Mouse (Mus musculus) embryonic facial prominence, embryonic 13.5 days (tissue): Measurements from ENCODE around the gene Gm13090. TPM values are rescaled to one million over a fixed set of nuclear protein-coding genes. Genes with fewer than 3 reads are reported as not detected.
A peak's percentile ranks its signal among the peaks of the same experiment; 100 is the strongest.

Source experiments
- ATAC-seq: fragments of 200-750 bp; cut with Nextera tagmentation; 2 replicates; pipeline ENCODE4 v1.8.0; 2017; ENCODE audit warnings: low read depth; ENCODE audit not compliant: insufficient number of reproducible peaks, insufficient read depth, low FRiP score, low TSS enrichment
- H3K27ac ChIP-seq: fragments of 300-500 bp; sonication (generic); 2 replicates; pipeline ENCODE4 v1.5.1; 2015; ENCODE audit warnings: moderate library complexity, mild to moderate bottlenecking, inconsistent platforms
- H3K27me3 ChIP-seq: fragments of 300-500 bp; sonication (generic); 2 replicates; pipeline ENCODE4 v1.6.1; 2015; ENCODE audit warnings: mild to moderate bottlenecking, inconsistent platforms
- H3K36me3 ChIP-seq: fragments of 300-500 bp; sonication (generic); 2 replicates; pipeline ENCODE4 v1.6.1; 2015; ENCODE audit warnings: mild to moderate bottlenecking, inconsistent platforms
- H3K4me1 ChIP-seq: fragments of 300-500 bp; sonication (generic); 2 replicates; pipeline ENCODE4 v1.6.1; 2015; ENCODE audit warnings: inconsistent platforms
- H3K4me2 ChIP-seq: fragments of 300-500 bp; sonication (generic); 2 replicates; pipeline ENCODE4 v1.6.1; 2015; ENCODE audit warnings: moderate library complexity, mild to moderate bottlenecking, inconsistent platforms
- H3K4me3 ChIP-seq: fragments of 300-500 bp; sonication (generic); 2 replicates; pipeline ENCODE4 v1.5.1; 2015; ENCODE audit warnings: mild to moderate bottlenecking, inconsistent platforms
- H3K9ac ChIP-seq: fragments of 300-500 bp; sonication (generic); 2 replicates; pipeline ENCODE4 v1.6.1; 2015; ENCODE audit warnings: mild to moderate bottlenecking, inconsistent platforms
- H3K9me3 ChIP-seq: fragments of 300-500 bp; sonication (generic); 2 replicates; pipeline ENCODE4 v1.6.1; 2016; ENCODE audit warnings: inconsistent platforms
- WGBS: fragments of 180-500 bp; shearing (Covaris S2); methylation state at CpG from one replicate; pipeline ENCODE4 v1.1.7; 2015; ENCODE audit warnings: mixed read lengths; 5-methylcytosine and 5-hydroxymethylcytosine counted together
- polyA plus RNA-seq: library from polyadenylated mRNA; unstranded; fragments of >200 nt; fragmentation: Nextera tagmentation; extraction: Ambion mirVana; gene quantifications from 2 replicates; pipeline ENCODE4 v1.2.1, GENCODE M21; 2015

The Gm13090 gene
- polyA plus RNA-seq, 1 experiment from 2014 or later: not detected

DNA sequence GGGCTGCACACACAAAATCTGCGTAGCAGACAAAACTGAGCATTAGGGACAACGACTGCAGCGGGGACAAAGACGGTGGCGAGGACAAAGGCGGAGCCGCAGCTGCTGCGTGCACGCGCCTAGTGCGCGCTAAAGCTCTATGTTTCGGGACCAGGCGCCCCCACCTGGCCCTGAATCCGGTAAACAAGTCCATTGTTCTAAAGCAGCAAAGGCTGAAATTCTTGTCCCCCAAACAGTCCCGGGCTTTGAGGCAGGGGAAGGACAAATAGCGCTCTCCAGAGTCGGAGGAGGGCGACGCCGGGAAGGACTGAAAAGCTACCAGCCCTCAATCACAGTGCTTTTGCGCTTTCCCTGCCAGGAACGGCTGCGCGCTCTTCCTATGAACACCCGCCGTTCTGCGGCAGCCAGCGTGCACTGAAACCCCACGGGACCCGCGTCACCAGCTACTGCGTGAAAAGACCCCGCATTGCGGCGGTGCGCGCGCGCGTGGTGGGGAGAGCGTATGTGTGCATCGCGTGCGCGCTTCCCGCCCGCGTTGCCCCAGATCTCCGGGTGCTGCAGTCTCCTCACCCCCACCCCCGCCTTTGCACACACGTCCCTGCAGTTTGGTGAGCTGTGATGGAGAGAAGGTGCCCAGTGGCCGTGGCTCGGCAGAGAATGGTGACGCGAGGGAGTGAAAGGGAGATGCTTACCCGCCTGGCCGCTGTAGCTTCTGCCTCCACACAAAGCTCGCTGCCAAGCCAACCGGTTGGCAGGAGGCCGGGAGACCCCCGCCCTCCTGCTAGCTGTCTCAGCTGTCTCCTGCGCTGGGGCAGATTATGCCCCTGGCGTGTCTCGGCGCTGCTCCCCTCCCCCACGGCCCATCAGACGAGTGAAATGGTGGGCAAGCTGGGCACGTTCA, 39.5 kb downstream of the Gm13090 start:
- H3K4me3 ChIP-seq: peak overlapping the region; percentile 63
- peak overlapping the region; percentile 83 for H3K4me2 ChIP-seq
- H3K27me3 ChIP-seq: no peaks in the 10 kb centered on the region
- peak overlapping the region; percentile 97 for H3K27ac ChIP-seq
- under 1% methylated on average over 69 of the region's 69 CpGs for WGBS
- peak overlapping the region; percentile 92 for H3K9ac ChIP-seq
- H3K36me3 ChIP-seq: peaks cover 11% of the 10 kb centered on the region
- peak; percentile 41 for ATAC-seq
- peaks cover 44% of the 10 kb centered on the region for H3K4me1 ChIP-seq
- H3K9me3 ChIP-seq: no peaks in the 10 kb centered on the region

DNA sequence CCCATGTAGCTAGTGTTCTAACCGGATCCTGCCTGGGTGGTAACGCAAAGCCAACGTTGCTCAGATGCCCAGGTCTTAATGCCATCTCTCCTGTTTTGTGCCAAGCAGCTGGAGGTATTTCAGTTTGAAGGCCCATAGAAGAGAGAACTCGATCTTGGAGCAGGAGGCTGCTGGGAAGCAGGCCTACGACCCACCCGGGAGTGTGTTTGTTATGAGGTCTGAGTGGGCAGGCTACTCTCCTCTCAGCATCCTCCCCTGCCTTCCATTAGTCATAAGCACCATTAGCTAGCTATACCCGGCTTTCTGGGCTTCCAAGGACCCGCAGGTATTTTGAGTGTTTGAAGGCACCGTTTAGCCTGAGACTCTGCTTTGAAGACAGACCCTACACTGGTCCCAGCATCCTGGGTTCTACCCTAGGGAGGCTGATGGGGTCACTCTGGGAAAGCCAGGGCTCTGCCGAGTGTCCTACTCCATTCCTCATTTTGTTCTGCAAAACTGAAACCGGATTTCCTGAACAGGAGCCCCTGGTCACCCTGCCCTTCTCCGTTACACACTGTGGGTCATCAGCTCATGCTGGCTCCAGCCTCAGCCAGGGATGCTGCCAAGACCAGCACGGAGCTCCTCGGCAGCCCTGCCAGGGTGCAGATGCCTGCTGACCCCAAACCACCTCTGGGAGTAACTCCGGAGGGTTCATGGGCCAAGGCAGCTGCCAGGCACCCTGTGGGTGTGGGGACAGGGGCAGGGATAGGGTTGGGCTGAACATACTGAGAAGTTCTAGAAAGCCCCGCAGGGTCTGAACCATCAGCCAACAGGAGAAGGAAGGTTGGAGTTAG, 40.6 kb downstream of the Gm13090 start:
- Histone ChIP-seq H3K4me1 (peaks cover 44% of the 10 kb centered on the region), H3K36me3 (peaks cover 8% of the 10 kb centered on the region), H3K9ac (peak overlapping the region; percentile 92), H3K9me3 (no peaks in the 10 kb centered on the region), H3K27ac (peak overlapping the region; percentile 97), H3K27me3 (no peaks in the 10 kb centered on the region), H3K4me3 (peak overlapping the region; percentile 63), H3K4me2 (peak overlapping the region; percentile 83)
- no peak for ATAC-seq
- 62% methylated on average over 16 of the region's 16 CpGs for WGBS

DNA sequence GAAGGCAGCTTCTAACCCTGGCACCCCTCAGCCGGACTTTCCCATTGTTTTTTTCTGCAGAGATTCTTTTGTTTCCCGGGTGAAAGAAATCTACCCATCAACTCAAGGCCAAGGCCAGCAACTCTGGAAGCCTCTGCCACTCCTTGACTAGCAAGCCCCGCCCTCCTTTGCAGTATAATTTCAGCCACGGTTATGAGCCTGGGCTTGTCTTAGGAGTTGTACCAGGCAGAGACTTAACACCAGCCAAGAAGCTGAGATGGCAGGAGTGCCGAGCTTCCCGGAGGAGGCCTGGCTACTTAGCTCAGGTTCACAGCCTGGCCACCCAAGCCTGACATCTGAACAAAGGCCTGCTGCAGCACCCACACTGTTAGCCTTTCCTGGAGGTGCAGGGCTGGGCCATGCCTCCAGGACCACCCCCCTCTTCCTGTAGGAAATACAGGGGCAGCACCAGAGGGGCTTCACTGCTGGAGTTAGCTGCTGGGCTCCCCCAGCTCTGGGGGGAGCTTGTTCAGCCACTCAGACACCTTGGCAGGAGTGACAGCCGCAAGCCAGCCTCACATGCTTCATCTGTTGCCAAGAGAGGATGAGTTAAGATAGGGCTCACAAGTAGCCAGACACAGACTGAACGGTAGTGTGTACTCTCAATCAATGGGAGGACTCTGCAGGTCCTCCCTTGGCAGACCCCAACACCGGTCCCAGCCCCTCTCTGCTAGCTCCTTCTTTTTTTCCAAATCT, 41.6 kb downstream of the Gm13090 start:
- Histone ChIP-seq H3K27me3 (no peaks in the 10 kb centered on the region), H3K9ac (no peak overlapping the region), H3K36me3 (no peaks in the 10 kb centered on the region), H3K4me2 (no peak overlapping the region), H3K27ac (0 out of 2 replicates have a peak overlapping the region, but pooled peaks have one; percentile 2), H3K4me3 (no peak overlapping the region), H3K9me3 (no peaks in the 10 kb centered on the region), H3K4me1 (peaks cover 44% of the 10 kb centered on the region)
- 57% methylated on average over 9 of the region's 9 CpGs for WGBS
- ATAC-seq: no peak

DNA sequence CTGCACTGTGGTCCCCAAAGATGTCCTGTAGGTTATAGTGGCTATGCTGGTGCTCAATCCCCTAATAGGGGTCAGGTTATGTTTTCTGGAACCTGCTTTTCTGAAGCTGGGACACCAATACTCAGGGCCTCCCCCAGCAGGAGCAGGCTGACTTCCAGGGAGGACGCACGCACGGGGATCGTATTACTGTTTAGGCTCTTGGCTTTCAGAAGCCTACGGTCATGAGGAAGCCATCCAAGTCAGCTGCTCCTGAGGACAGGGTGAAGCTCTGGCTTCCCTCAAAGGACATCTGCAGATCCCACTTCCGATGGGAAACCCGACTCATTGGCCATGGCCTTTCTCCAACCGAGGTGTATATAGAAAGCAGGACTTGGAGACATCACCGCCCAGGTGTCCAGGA, 43.1 kb downstream of the Gm13090 start:
- Histone ChIP-seq H3K27ac (no peak overlapping the region), H3K9me3 (no peaks in the 10 kb centered on the region), H3K27me3 (no peaks in the 10 kb centered on the region), H3K4me3 (no peak overlapping the region), H3K4me1 (peaks cover 37% of the 10 kb centered on the region), H3K4me2 (no peak overlapping the region), H3K9ac (no peak overlapping the region), H3K36me3 (no peaks in the 10 kb centered on the region)
- WGBS: 61% methylated on average over 9 of the region's 9 CpGs
- no peak for ATAC-seq

DNA sequence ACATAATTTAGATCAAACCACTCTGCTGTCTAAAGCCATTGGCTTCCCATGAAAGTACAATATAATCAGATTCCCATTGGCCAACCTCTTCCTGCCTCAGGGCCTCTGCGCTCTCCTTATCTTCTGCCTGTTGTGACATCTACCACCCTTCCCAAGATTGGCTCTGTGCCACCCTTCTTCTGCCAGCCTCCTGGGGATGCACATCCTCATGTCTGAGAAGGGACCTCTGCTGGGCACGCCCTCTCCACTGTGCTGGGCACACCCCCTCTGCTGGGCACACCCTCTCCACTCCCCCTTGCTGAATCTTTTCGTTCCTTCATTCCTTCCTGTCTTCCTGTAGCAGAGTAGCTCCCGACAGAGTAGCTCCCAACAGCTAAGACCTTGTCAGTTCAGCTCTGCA, 44.4 kb downstream of the Gm13090 start:
- no peaks in the 10 kb centered on the region for H3K36me3 ChIP-seq
- H3K27ac ChIP-seq: no peak overlapping the region
- 0 out of 2 replicates have a peak, but pooled peaks have one; percentile 1 for ATAC-seq
- H3K9ac ChIP-seq: no peak overlapping the region
- H3K9me3 ChIP-seq: no peaks in the 10 kb centered on the region
- H3K4me1 ChIP-seq: peaks cover 35% of the 10 kb centered on the region
- H3K4me3 ChIP-seq: no peak overlapping the region
- H3K27me3 ChIP-seq: peaks cover 6% of the 10 kb centered on the region
- no peak overlapping the region for H3K4me2 ChIP-seq
- WGBS: 52% methylated on average over 4 of the region's 4 CpGs

DNA sequence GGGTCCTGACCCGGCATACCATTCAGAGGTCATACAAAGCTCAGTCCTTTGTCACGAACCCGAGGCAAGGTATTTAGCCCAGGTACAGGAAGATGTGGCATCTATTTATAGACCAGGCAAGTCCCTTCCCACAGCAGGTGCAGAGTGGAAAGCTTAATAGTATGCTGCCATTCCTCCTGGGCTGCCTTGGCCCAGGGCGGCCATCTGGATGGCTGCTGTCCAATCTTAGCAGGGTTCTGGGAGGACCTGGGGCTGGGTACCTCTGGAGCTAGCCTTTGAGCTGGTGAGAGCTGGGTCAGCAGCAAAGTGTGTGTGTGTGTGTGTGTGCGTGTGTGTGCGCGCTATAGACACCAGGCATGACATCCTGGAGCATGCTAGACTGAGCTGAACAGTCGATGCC, 46.1 kb downstream of the Gm13090 start:
- H3K27ac ChIP-seq: no peak overlapping the region
- H3K27me3 ChIP-seq: peaks cover 23% of the 10 kb centered on the region
- H3K9me3 ChIP-seq: no peaks in the 10 kb centered on the region
- no peak overlapping the region for H3K4me2 ChIP-seq
- no peak for ATAC-seq
- WGBS: 83% methylated on average over 8 of the region's 8 CpGs
- no peaks in the 10 kb centered on the region for H3K36me3 ChIP-seq
- H3K4me1 ChIP-seq: peaks cover 39% of the 10 kb centered on the region
- H3K9ac ChIP-seq: no peak overlapping the region
- no peak overlapping the region for H3K4me3 ChIP-seq

DNA sequence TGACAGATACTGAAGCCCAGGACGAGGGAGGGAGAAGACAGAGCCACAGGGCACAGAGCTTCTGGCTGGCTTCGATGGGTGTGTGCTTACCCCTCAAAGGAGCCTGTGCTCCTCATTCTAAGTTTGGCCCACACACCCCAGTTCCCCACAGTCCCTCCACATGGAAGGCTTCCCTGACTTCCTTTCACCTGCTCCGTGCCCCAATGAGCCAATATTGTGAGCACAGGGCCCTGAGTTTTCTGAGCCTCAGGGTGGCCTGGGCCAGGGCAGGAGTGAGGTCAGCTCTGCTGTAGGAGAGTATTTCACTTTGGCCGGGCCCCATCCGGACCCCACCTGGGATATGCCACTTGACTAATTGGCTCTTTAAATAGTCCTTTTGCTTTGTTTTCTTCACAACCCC, 48.3 kb downstream of the Gm13090 start:
- Histone ChIP-seq H3K9me3 (no peaks in the 10 kb centered on the region), H3K36me3 (no peaks in the 10 kb centered on the region), H3K9ac (no peak overlapping the region), H3K27ac (no peak overlapping the region), H3K4me1 (peaks cover 39% of the 10 kb centered on the region), H3K4me3 (no peak overlapping the region), H3K27me3 (peaks cover 32% of the 10 kb centered on the region), H3K4me2 (no peak overlapping the region)
- WGBS: 50% methylated on average over 5 of the region's 5 CpGs
- ATAC-seq: no peak

DNA sequence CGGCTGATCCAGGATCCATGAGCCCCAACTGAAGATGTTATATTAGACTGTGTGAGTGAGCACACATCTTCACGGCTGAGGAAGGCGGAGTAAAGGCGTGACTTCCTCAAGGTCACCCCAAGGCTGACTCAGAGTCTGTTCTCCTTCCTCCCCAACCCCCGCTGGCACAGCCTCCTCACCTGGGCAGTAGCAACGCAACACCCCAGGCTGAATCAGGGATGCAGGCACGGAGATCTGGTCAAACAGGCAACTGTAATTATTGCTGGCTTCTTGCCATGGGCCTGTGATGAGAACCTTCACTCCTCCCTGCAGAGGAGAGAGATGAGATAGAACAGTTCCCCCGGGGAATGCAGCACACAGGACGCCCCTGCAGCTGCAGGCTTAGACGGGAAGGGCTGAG, 48.8 kb downstream of the Gm13090 start:
- H3K4me2 ChIP-seq: no peak overlapping the region
- H3K4me3 ChIP-seq: no peak overlapping the region
- no peak for ATAC-seq
- H3K36me3 ChIP-seq: no peaks in the 10 kb centered on the region
- H3K27ac ChIP-seq: no peak overlapping the region
- H3K27me3 ChIP-seq: peaks cover 32% of the 10 kb centered on the region
- no peak overlapping the region for H3K9ac ChIP-seq
- H3K4me1 ChIP-seq: peaks cover 35% of the 10 kb centered on the region
- WGBS: 20% methylated on average over 10 of the region's 10 CpGs
- H3K9me3 ChIP-seq: no peaks in the 10 kb centered on the region

DNA sequence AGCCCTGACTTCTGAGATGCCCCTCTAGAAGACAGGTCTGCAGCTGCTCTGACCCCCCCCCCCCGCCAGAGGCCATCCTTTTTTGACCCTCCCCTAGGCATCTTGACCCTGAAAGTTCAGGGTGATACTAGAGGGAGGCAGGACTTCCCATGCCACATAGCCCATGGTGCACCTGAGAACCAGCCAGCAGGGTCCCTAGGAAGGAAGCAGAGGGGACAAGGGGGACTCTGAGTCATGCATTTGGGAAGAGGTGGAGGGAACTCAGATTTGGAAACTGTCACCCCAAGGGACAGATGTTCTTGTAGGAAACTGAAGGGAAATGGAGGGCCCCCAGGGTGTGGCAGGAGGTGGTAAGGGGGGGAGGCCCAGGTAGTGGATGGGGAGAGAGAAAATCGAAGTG, 49.2 kb downstream of the Gm13090 start:
- Histone ChIP-seq H3K27ac (no peak overlapping the region), H3K4me1 (peaks cover 34% of the 10 kb centered on the region), H3K4me2 (no peak overlapping the region), H3K27me3 (peaks cover 32% of the 10 kb centered on the region), H3K4me3 (no peak overlapping the region), H3K9ac (no peak overlapping the region), H3K36me3 (no peaks in the 10 kb centered on the region), H3K9me3 (no peaks in the 10 kb centered on the region)
- WGBS: 20% methylated on average over 2 of the region's 2 CpGs
- ATAC-seq: no peak

DNA sequence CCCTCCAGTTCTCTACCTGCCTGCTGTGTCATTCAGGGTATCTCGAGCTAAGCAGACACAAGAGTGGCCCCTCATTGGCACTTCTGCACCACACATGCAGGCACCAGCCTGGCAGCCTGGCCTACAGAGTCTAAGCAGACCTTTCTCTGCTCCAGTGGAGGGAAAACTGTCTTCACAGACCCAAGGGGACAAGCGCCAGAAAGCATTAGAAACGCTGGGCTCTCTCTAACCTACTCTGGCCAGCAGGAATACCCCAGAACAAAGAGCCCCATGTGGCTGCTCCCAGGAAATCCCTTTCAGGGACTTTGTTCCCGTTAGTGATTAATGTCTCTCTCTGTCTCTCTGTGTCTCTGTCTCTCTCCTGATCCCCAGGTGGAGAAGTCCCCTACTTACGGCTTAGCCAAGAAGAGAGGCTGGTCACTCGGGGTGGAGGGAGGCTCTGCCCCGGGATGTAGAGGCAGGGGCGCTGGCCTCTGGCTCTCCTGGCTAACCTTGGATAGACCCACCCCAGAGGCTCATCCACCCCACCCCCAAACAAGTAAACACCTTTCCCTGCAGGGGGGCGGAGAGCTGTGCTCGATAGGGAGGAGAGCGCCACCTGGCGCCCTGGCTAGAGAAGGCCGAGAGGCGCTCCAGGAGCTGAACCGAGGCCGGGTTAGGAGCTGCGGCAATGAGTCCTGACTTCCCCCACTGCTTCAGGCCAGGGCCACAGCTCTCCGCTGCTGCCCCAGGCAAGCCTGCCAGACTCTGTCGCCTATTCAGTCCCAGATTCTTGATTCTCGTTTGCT, 49.9 kb downstream of the Gm13090 start:
- Histone ChIP-seq H3K4me3 (peak overlapping the region; percentile 20), H3K9me3 (peaks cover 3% of the 10 kb centered on the region; the same call in 1 of the 2 replicates), H3K9ac (peak overlapping the region; percentile 3; the same call in 1 of the 2 replicates), H3K36me3 (no peaks in the 10 kb centered on the region), H3K27me3 (peaks cover 32% of the 10 kb centered on the region), H3K27ac (no peak overlapping the region), H3K4me1 (peaks cover 34% of the 10 kb centered on the region), H3K4me2 (peak overlapping the region; percentile 49)
- no peak for ATAC-seq
- 5% methylated on average over 20 of the region's 20 CpGs for WGBS
